Mouse (Mus musculus) intestine, embryonic 16.5 days (tissue): ENCODE measurements around the gene Pgrmc2. TPM values are rescaled to one million over a fixed set of nuclear protein-coding genes. Genes with fewer than 3 reads are reported as not detected.

Source experiments
- ATAC-seq: fragments of 200-750 bp; cut with Nextera tagmentation; 2 replicates; pipeline ENCODE4 v1.8.0; 2017; ENCODE audit warnings: moderate TSS enrichment, moderate library complexity
- H3K27ac ChIP-seq: fragments of 300-500 bp; sonication (generic); 2 replicates; pipeline ENCODE4 v1.5.1; 2014; ENCODE audit warnings: mild to moderate bottlenecking, low read length
- H3K27me3 ChIP-seq: fragments of 300-500 bp; sonication (generic); replicated peaks from 2 replicates; pipeline ENCODE4 v1.6.1; 2014; ENCODE audit warnings: low read length, control low read depth, mixed read lengths; ENCODE audit not compliant: control insufficient read depth, insufficient read depth
- H3K36me3 ChIP-seq: fragments of 300-500 bp; sonication (generic); 2 replicates; pipeline ENCODE4 v1.6.1; 2014; ENCODE audit warnings: low read length, control low read depth; ENCODE audit not compliant: control insufficient read depth, insufficient read depth
- H3K4me1 ChIP-seq: fragments of 300-500 bp; sonication (generic); 2 replicates; pipeline ENCODE4 v1.6.1; 2014; ENCODE audit warnings: low read length, control low read depth, mixed read lengths; ENCODE audit not compliant: control insufficient read depth, insufficient read depth
- H3K4me2 ChIP-seq: fragments of 300-500 bp; sonication (generic); 2 replicates; pipeline ENCODE4 v1.6.1; 2014; ENCODE audit warnings: low read depth, low read length, control low read depth
- H3K4me3 ChIP-seq: fragments of 300-500 bp; sonication (generic); 2 replicates; pipeline ENCODE4 v1.5.1; 2014; ENCODE audit warnings: mild to moderate bottlenecking, low read length
- H3K9ac ChIP-seq: fragments of 300-500 bp; sonication (generic); 2 replicates; pipeline ENCODE4 v1.6.1; 2014; ENCODE audit warnings: low read depth, low read length
- H3K9me3 ChIP-seq: fragments of 300-500 bp; sonication (generic); 2 replicates; pipeline ENCODE4 v1.6.1; 2016; ENCODE audit warnings: low read length, control low read depth; ENCODE audit not compliant: control insufficient read depth
- WGBS: fragments of 180-500 bp; shearing (Covaris S2); extraction: QIAGEN DNeasy Blood & Tissue Kit; methylation state at CpG from one replicate; pipeline ENCODE4 v1.1.7; 2014; 5-methylcytosine and 5-hydroxymethylcytosine counted together
- polyA plus RNA-seq: library from polyadenylated mRNA; unstranded; fragments of >200 nt; fragmentation: Nextera tagmentation; extraction: Ambion mirVana; gene quantifications from 2 replicates; pipeline ENCODE4 v1.2.1, GENCODE M21; 2015

The Pgrmc2 gene
- polyA plus RNA-seq, 1 experiment from 2014 or later: 57.6 TPM

GRCm38 (mm10) chr3:41081474-41082301, 1.2 kb downstream of the Pgrmc2 start:
- peak overlapping the region; percentile 94 for H3K27ac ChIP-seq
- H3K4me2 ChIP-seq: peak overlapping the region; percentile 77
- WGBS: under 1% methylated on average over 23 of the region's 23 CpGs
- H3K9ac ChIP-seq: peak overlapping the region; percentile 94
- H3K36me3 ChIP-seq: no peaks in the 10 kb centered on the region; the same call in 1 of the 2 replicates
- ATAC-seq: 0 out of 2 replicates have a peak, but pooled peaks have one; percentile 20
- no peaks in the 10 kb centered on the region for H3K27me3 ChIP-seq
- H3K4me3 ChIP-seq: peak overlapping the region; percentile 98
- H3K4me1 ChIP-seq: peaks cover 18% of the 10 kb centered on the region
- H3K9me3 ChIP-seq: no peaks in the 10 kb centered on the region

- Histone ChIP-seq H3K9ac (no peak overlapping the region), H3K4me1 (peaks cover 18% of the 10 kb centered on the region), H3K36me3 (no peaks in the 10 kb centered on the region; the same call in 1 of the 2 replicates), H3K4me3 (peak overlapping the region; percentile 16; the same call in 1 of the 2 replicates), H3K9me3 (no peaks in the 10 kb centered on the region), H3K27ac (no peak overlapping the region), H3K27me3 (no peaks in the 10 kb centered on the region), H3K4me2 (peak overlapping the region; percentile 35)
- WGBS: 31% methylated on average over 3 of the region's 3 CpGs
- no peak for ATAC-seq
These were observed 2.1 kb downstream of the Pgrmc2 start for GRCm38 (mm10) chr3:41080724-41081123.

- H3K4me1 ChIP-seq: peaks cover 17% of the 10 kb centered on the region
- H3K36me3 ChIP-seq: no peaks in the 10 kb centered on the region; the same call in 1 of the 2 replicates
- H3K27me3 ChIP-seq: no peaks in the 10 kb centered on the region
- H3K9me3 ChIP-seq: no peaks in the 10 kb centered on the region
- WGBS: 97% methylated on average over 2 of the region's 2 CpGs
- no peak overlapping the region for H3K27ac ChIP-seq
- no peak overlapping the region for H3K9ac ChIP-seq
- no peak overlapping the region for H3K4me2 ChIP-seq
- ATAC-seq: no peak
- no peak overlapping the region for H3K4me3 ChIP-seq
These were observed 4.2 kb downstream of the Pgrmc2 start for GRCm38 (mm10) chr3:41078673-41079072.

GRCm38 (mm10) chr3:41075376-41075775, 7.5 kb downstream of the Pgrmc2 start:
- no peaks in the 10 kb centered on the region for H3K9me3 ChIP-seq
- H3K27ac ChIP-seq: no peak overlapping the region
- H3K4me1 ChIP-seq: peaks cover 8% of the 10 kb centered on the region; the same call in 1 of the 2 replicates
- no peaks in the 10 kb centered on the region; the same call in 1 of the 2 replicates for H3K36me3 ChIP-seq
- no peak overlapping the region for H3K9ac ChIP-seq
- ATAC-seq: no peak
- WGBS: 86% methylated on average over 8 of the region's 8 CpGs
- H3K4me3 ChIP-seq: no peak overlapping the region
- no peaks in the 10 kb centered on the region for H3K27me3 ChIP-seq
- no peak overlapping the region for H3K4me2 ChIP-seq

- ATAC-seq: no peak
These were observed 12.3 kb downstream of the Pgrmc2 start for GRCm38 (mm10) chr3:41070519-41070918.

DNA sequence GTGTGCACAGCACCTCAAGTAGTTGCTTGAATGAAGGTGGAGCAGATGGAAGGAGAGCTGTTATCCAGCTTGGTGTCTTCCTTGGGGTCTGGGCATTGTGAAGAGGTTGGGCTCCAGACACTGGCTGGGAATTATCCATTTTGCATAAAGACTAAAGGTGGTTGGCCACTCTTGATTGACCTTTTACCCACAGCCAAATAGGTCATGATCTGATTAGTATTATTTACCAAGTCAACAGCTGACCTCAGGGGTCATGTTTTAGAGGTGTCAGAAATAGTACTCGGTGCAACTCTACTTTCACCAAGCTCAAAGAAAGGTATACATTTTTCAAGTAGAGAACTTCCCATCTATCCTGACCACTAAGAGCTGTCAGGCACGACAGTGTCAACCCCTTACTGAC, 17.5 kb downstream of the Pgrmc2 start:
- ATAC-seq: no peak
- Histone ChIP-seq H3K4me1 (no peaks in the 10 kb centered on the region), H3K36me3 (peaks cover 2% of the 10 kb centered on the region; the same call in 1 of the 2 replicates), H3K27ac (no peak overlapping the region), H3K4me3 (no peak overlapping the region), H3K4me2 (no peak overlapping the region), H3K9ac (no peak overlapping the region), H3K9me3 (no peaks in the 10 kb centered on the region), H3K27me3 (no peaks in the 10 kb centered on the region)
- WGBS: 68% methylated on average over 2 of the region's 2 CpGs

More at GRCm38 (mm10) chr3:41070519-41070918, 12.3 kb downstream of the Pgrmc2 start:
- Histone ChIP-seq H3K4me3 (no peak overlapping the region), H3K9ac (no peak overlapping the region), H3K9me3 (no peaks in the 10 kb centered on the region), H3K4me2 (no peak overlapping the region), H3K27ac (no peak overlapping the region), H3K36me3 (peaks cover 2% of the 10 kb centered on the region; the same call in 1 of the 2 replicates), H3K4me1 (peaks cover 4% of the 10 kb centered on the region; the same call in 1 of the 2 replicates), H3K27me3 (no peaks in the 10 kb centered on the region)
- WGBS: 73% methylated on average over 2 of the region's 2 CpGs

- Histone ChIP-seq H3K36me3 (no peaks in the 10 kb centered on the region), H3K9me3 (no peaks in the 10 kb centered on the region), H3K27ac (no peak overlapping the region), H3K4me2 (no peak overlapping the region), H3K27me3 (no peaks in the 10 kb centered on the region), H3K4me3 (no peak overlapping the region), H3K9ac (no peak overlapping the region), H3K4me1 (no peaks in the 10 kb centered on the region)
- 95% methylated on average over 2 of the region's 2 CpGs for WGBS
- ATAC-seq: no peak
These were observed 20.1 kb downstream of the Pgrmc2 start for GRCm38 (mm10) chr3:41062758-41063157.

DNA sequence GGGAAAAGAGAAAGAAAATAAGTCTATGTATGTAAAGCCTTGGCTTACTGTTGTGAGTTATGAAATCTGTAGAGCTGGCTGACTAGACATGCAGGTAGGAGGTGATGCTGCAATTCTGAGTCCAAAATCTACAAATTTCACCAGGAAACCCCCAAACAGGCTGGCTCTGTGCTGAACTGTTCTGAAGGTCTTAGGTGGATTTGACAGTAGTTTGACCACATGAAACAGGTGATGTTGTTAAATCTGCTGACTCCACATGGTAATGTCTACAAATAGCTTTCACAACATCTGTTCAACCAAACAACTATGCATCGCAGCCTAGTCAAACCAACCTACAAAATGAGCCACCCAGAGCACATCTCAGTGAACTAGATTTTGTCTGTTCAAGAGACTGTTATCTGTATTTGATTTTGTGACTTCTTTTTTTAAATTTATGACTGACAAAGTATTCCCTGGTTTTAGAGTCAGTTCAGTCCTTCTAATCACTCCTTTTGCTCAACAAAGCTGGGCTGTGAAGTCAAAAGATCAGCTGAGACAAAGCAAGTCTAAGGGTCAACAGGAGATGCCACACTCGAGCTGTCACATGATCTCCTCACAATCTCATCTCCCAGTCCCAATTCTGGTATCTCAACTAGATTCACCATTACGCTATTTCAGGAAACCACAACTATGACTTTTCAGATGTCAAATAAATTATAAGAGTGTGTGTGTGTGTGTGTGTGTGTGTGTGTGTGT, 20.8 kb downstream of the Pgrmc2 start:
- H3K27me3 ChIP-seq: no peaks in the 10 kb centered on the region

GRCm38 (mm10) chr3:41059249-41059648, 23.6 kb downstream of the Pgrmc2 start:
- no peaks in the 10 kb centered on the region for H3K4me1 ChIP-seq
- no peak overlapping the region for H3K9ac ChIP-seq
- no peaks in the 10 kb centered on the region for H3K27me3 ChIP-seq
- H3K9me3 ChIP-seq: no peaks in the 10 kb centered on the region
- H3K27ac ChIP-seq: no peak overlapping the region
- 86% methylated on average over 3 of the region's 3 CpGs for WGBS
- no peak overlapping the region for H3K4me2 ChIP-seq
- no peaks in the 10 kb centered on the region for H3K36me3 ChIP-seq
- no peak overlapping the region for H3K4me3 ChIP-seq
- no peak for ATAC-seq

More for the DNA sequence above, 20.8 kb downstream of the Pgrmc2 start:
- H3K9ac ChIP-seq: no peak overlapping the region
- no peaks in the 10 kb centered on the region for H3K4me1 ChIP-seq
- H3K36me3 ChIP-seq: no peaks in the 10 kb centered on the region
- ATAC-seq: no peak
- 87% methylated on average over 3 of the region's 3 CpGs for WGBS
- H3K27ac ChIP-seq: no peak overlapping the region
- no peak overlapping the region for H3K4me3 ChIP-seq
- H3K9me3 ChIP-seq: no peaks in the 10 kb centered on the region
- H3K4me2 ChIP-seq: no peak overlapping the region
